Mouse (Mus musculus) kidney, adult 11 months (tissue): ENCODE data around the gene Lat2.

Experiments used
- DNase-seq: peaks from one replicate; pipeline ENCODE4 v3.0.0; 2022

Gene Lat2

GRCm38 (mm10) chr5:134568964-134569491, 45.8 kb downstream of the Lat2 start:
- DNase-seq: peak; percentile 28

DNA sequence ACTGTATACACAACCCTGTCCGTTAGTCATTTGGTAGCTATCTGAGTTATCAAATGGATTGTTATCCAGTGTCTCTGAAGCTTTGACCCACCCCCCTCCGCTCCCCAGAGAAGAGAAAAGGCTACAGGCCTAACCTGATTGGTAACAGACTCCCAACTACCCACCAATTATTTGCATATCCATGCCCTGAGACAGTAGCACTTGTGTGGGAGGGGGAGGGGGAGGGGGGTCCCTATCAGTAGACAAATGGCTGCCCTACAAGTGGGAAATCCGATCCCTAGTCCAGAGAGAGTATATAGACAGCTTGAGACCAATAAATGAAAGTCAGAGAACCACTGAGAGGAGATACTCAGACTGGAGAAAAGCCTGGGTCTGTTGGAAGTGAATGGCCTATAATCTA, 46.8 kb downstream of the Lat2 start:
- no peak for DNase-seq

DNA sequence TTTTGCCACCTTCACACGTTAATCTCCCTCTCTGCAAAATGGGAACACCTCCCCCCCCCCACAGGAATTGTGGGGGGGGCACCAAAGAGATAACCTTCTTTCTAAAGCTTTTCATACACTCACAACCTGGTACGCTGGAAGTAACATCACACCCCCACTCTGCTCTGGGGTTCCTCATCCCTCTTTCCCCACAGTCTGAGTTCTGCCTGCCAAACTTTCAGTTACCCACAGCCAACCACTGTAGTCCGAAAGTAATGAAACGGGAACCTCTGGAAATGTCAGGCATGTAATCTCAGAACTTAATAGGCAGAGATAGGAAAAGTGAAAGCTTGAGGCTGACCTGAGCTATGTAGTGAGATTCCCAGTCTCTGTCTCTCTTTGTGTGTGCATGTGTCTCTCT, 47.4 kb downstream of the Lat2 start:
- DNase-seq: no peak

DNA sequence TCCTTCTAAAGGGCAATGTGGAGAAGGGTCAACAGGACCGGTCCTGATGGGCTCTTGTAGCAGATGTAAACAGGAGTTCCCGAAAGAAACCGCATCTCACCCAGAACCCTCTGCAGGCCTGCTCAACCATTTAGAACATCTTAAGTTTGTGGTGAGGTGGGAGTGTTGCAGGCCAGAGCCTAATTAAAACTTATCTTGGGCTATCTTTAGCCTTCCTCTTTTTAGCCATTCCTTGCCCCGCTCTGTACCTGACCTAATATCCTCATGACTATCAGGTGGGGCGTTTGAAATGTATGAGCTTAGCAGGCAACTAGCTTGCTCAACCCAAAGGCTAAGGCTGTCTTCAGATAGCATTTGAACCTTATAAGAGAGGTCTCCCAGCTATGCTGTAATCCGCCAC, 49.1 kb downstream of the Lat2 start:
- DNase-seq: no peak

DNA sequence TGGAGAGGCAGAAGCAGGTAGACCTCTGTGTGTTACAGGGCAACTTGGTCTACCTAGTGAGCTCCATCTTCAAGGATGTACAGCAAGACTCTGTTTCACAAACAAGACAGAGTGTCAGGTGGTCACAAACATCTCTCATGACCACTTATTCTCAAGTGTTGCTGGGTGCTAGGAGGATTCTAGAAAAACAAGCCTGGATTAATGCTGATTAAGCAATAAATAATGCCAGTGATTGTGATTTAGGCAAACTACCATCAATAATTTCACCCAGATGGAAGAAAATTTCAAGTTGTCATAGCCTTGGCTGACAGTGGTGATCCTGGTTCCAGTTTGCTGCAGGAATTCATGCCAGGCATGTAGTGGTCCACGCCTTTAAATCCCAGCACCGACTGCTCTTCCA, 50.6 kb downstream of the Lat2 start:
- DNase-seq: no peak

DNA sequence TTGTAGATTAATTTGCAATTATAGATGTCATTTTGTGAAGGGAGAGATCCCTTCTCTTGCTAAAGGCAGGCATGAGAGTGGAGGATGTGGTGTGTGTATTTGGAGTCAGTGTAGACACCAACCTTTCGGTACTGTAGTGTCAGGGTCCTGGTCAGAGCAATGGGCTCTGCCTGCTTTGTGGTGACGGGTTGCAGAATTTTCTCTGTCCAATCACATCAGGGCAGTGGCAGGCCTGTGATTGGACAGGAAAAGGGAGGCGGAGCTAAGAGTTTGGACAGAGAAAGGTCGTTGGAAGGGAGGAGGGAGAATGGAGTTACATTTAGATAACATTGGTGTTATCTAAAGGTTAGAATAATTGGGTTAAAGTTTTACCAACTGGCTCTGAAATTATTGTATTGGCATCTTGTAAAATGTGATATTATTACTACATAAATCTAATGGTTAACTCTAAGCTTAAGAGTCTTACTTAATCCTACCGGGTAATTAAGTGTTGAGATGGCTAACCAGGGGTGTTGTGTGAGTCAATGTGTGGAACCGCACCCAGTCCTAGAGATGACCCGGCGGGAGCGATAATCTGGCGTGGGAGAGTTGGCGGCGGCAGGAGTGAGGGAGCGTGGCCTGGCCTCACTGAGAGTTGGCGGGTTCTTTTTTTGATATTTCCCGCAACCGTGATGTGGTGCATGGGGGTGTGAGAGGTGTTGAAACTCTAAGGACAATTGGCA, 54.2 kb downstream of the Lat2 start:
- no peak for DNase-seq

DNA sequence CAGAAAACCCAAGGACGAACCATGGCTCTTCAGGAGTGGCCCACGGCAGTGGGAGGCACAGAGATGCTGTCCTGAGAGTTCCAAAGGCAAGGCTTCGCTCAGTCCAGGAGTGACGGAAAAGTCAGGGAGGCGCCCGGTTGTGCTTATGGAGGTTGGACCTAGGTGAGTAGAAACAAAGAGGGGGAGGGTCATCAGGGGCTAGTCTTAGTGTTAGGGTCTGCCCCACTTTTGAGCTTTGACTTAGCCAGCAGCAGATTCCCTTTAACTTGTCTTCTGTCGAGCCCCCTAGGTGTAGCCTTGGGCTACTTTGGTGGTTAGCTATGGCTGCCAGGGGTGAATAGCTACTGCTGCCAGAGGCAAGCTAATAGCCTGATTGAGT, 54.8 kb downstream of the Lat2 start, which contains the start of gene Syna:
Gene Syna (minus strand): TSS at position 101 of the 379 bp plus-strand sequence.
- DNase-seq: no peak

DNA sequence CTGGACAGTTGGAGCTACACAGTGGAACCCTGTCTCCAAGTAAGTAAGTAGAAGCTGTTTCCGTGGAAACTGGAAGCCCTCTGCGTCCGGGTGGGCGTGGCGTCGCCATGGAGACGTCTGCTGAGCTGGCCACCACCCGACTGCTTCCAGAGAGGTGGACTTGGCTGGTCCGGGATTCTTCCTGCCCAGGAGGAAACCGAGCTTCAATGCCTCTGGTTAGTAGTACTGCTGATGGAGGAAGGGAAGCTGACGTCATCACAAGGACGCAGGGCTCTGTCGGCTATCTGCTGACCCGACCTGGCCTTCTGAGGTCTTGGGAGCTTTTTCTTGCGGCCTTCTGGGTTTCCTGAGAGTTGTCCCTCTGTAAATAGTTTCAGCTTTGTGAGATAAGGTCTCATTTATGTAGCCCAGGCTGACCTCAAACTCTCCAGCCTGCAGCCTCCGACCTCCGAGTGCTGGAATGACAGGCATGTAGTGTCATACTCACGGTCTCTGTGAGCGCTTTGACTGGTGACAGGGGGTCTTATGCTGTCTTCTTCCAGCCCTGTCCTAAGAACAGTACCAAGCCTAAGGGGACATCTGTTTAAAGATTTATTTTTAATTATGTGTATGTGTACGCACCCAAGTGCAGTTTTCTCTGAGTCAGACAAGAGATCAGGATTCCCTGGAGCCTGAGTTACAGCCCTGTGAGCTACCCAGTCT, 59.2 kb downstream of the Lat2 start:
- peak; percentile 85 for DNase-seq

GRCm38 (mm10) chr5:134553951-134554546, 60.8 kb downstream of the Lat2 start:
- DNase-seq: peak; percentile 30

GRCm38 (mm10) chr5:134552110-134552972, 62.5 kb downstream of the Lat2 start, which contains the start of gene Clip2:
Gene Clip2 (minus strand): TSS chr5:134552434.
- peak; percentile 98 for DNase-seq

- DNase-seq: peak; percentile 49
These were observed 63.4 kb downstream of the Lat2 start for GRCm38 (mm10) chr5:134551233-134552109.

DNA sequence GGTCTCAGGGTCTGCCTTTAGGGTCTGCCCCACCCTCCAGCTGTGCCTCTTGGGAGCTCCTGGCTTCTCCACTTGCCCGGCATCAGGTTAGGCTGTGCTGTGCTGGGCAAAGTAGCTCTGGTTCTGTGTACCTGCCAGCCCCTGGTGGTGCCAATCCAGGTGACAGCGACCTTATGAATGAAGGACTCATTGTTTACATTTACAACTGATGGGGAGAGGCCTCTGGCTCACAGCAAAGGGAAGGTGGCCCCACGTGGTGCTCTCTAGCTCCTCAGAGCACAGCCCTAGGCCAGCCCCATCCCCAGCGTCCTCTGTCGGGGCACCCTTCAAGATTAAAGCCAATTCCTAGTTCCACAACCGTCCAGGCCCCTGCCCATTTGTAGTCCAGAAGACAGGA, 64.0 kb downstream of the Lat2 start:
- DNase-seq: peak; percentile 45
